Mouse (Mus musculus) liver, embryonic 14.5 days (tissue): ENCODE results near the gene Ppl.

ENCODE experiments used
- CTCF ChIP-seq: IDR thresholded peaks from 2 replicates; pipeline ENCODE4 v1.5.1; 2016; ENCODE audit warnings: antibody characterized with exemption, low read depth, control low read depth
- EP300 ChIP-seq: IDR thresholded peaks from 2 replicates; pipeline ENCODE4 v1.6.1; 2016; ENCODE audit warnings: antibody characterized with exemption, low read depth

- TF ChIP-seq CTCF (no peak), EP300 (no peak)
Measured at GRCm38 (mm10) chr16:5093285-5093684, 38.9 kb downstream of the Ppl start.
